Mouse (Mus musculus): ENCODE data around the gene Gga1. TPM values are rescaled to one million over a fixed set of nuclear protein-coding genes. Genes with fewer than 3 reads are reported as not detected.
A peak's percentile ranks its signal among the peaks of the same experiment; 100 is the strongest.

Gene Gga1
- polyA plus RNA-seq, 1 experiment from 2014 or later = 29.3 TPM

DNA sequence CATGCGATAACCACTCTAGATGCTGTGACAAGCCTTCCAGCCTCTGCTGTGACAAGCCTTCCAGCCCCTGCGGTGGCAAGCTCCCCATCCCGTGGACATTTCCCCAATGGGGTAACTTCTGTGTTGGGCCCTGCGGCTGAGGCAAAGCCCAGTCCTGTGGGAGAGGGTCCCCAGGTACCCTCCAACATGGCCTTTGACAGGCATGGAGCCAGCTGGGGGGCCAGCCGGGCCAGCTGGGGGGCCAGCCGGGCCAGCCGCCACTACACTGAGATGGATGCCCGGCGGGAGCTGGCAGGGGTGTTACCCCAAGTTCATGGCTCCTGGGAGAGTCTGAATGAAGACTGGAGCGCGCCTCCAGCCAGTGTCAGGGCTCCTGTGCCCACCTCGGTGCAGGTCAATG is 27.5 kb upstream of the Gga1 start:
- Histone ChIP-seq H3K9ac (ENCODE audit: low read depth, low read length) (no peak overlapping the region), H3K4me2 (no peak overlapping the region), H3K9me3 (replicated peaks; ENCODE audit: control insufficient read depth, low read length) (no peaks in the 10 kb centered on the region), H3K4me3 (ENCODE audit: low read depth, low read length) (no peak overlapping the region), H3K4me1 (ENCODE audit: control insufficient read depth, insufficient read depth, low read length) (peaks cover 46% of the 10 kb centered on the region), H3K27ac (ENCODE audit: low read depth, low read length) (no peak overlapping the region), H3K27me3 (ENCODE audit: control insufficient read depth, insufficient read depth, low read length) (0 out of 2 replicates have a peak, but pooled peaks cover 2% of the 10 kb centered on the region), H3K36me3 (ENCODE audit: control insufficient read depth, insufficient read depth, low read length) (no peaks in the 10 kb centered on the region; the same call in 1 of the 2 replicates)
- no peak for ATAC-seq (replicated peaks; ENCODE audit: insufficient number of reproducible peaks, low FRiP score, low TSS enrichment)
- WGBS (ENCODE audit: insufficient replicate concordance) = 81% methylated on average over 12 of the region's 12 CpGs

DNA sequence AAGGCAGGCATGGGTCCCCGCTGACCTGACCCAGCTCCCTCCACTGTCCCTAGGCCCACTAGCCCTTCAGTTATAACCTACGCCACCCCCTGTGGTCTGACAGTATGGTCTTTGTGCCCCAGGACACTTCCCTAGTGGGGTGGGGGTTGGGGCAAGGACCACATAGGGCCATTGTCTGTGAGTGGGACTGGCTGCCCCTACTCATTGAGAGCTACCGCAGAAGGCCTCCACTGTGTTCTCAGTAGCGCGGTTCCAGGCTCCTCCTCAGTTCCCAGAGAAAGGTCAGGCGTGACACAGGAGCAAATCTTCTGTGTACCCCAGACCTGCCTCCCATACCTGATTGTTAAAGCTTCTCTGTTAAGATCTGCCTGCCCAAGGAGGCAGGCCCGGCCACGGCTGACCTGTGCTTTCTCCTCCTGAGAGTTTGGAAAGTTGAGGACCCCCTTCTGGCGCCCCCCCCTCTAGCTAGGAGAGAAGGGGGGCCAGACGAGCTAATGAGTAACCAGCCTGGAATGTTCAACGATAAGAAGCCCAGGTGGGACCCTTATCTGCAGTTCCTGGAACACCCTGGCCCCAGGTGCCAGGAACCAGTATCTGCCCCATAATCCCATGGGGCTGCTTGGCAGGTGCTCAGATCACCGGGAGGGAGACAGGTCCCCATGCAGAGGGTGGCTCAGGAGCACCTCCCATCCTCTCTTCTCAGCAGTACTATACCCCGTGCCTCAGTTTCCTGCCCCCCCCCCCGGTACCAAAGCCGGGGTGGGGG is 26.7 kb upstream of the Gga1 start:
- 0 out of 2 replicates have a peak, but pooled peaks cover 2% of the 10 kb centered on the region for H3K27me3 ChIP-seq (ENCODE audit: control insufficient read depth, insufficient read depth, low read length)
- H3K27ac ChIP-seq (ENCODE audit: low read depth, low read length) = no peak overlapping the region
- H3K36me3 ChIP-seq (ENCODE audit: control insufficient read depth, insufficient read depth, low read length) = no peaks in the 10 kb centered on the region; the same call in 1 of the 2 replicates
- no peaks in the 10 kb centered on the region for H3K9me3 ChIP-seq (replicated peaks; ENCODE audit: control insufficient read depth, low read length)
- no peak overlapping the region for H3K4me3 ChIP-seq (ENCODE audit: low read depth, low read length)
- H3K4me2 ChIP-seq = no peak overlapping the region
- 64% methylated on average over 14 of the region's 15 CpGs for WGBS (ENCODE audit: insufficient replicate concordance)
- no peak for ATAC-seq (replicated peaks; ENCODE audit: insufficient number of reproducible peaks, low FRiP score, low TSS enrichment)
- peaks cover 38% of the 10 kb centered on the region for H3K4me1 ChIP-seq (ENCODE audit: control insufficient read depth, insufficient read depth, low read length)
- H3K9ac ChIP-seq (ENCODE audit: low read depth, low read length) = no peak overlapping the region

DNA sequence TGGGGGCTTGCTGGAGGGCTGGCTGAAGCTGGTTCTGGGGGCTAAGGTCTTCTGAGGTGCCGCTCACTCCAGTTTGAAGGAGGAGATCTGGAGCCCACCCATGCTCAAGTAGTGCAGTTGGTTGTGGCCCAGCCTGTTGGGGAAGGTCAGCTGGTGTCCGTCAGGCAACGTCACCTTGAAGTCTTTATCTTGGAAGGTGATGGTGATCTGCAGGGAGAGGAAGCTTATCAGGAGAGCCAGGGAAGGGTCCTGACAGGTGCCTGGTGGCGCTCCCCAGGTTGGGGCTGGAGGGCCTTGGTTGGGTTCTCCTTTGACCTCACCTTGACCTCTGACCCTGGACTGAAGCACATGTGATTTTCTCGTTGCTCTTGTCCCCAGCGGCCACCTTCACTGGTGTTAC is 26.0 kb upstream of the Gga1 start:
- Histone ChIP-seq H3K36me3 (ENCODE audit: control insufficient read depth, insufficient read depth, low read length) (no peaks in the 10 kb centered on the region; the same call in 1 of the 2 replicates), H3K27me3 (ENCODE audit: control insufficient read depth, insufficient read depth, low read length) (0 out of 2 replicates have a peak, but pooled peaks cover 2% of the 10 kb centered on the region), H3K4me1 (ENCODE audit: control insufficient read depth, insufficient read depth, low read length) (peaks cover 31% of the 10 kb centered on the region), H3K27ac (ENCODE audit: low read depth, low read length) (no peak overlapping the region), H3K4me2 (no peak overlapping the region), H3K4me3 (ENCODE audit: low read depth, low read length) (no peak overlapping the region), H3K9me3 (replicated peaks; ENCODE audit: control insufficient read depth, low read length) (no peaks in the 10 kb centered on the region), H3K9ac (ENCODE audit: low read depth, low read length) (no peak overlapping the region)
- WGBS (ENCODE audit: insufficient replicate concordance) = 37% methylated on average over 6 of the region's 6 CpGs
- ATAC-seq (replicated peaks; ENCODE audit: insufficient number of reproducible peaks, low FRiP score, low TSS enrichment) = no peak

DNA sequence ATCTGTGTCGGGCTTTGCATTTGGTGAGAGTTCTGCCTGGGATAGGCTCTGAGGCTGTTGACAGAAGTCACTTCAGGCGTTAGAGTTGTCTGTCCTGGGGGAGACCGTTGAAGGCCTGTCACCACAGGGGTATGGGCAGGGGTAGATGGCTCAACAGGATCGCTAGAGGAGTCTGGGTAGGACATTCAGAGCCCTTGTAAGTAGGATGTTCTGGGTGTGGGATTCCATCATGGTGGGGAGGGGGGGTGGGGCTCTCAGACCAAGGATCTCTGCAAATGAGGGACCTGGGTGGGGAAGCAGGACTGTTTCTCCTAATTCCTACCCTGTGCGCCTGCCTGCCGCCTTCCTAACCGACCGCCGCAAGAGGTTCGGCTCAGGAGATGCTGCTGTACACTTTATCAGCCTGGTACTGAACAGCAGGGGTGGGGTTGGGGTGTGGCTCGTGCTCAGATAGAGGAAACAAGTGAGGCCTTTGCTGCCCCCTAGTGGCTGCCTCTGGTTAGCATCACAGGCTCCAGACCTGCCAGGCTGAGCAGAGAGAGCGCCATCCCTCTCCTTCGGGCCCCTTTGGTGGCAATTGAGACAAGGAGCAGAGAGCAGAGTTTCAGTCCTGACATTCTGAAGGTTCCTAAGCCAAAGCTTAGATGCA is 25.4 kb upstream of the Gga1 start:
- Histone ChIP-seq H3K9me3 (replicated peaks; ENCODE audit: control insufficient read depth, low read length) (no peaks in the 10 kb centered on the region), H3K9ac (ENCODE audit: low read depth, low read length) (no peak overlapping the region), H3K36me3 (ENCODE audit: control insufficient read depth, insufficient read depth, low read length) (no peaks in the 10 kb centered on the region; the same call in 1 of the 2 replicates), H3K4me3 (ENCODE audit: low read depth, low read length) (no peak overlapping the region), H3K4me2 (peak overlapping the region; percentile 21; the same call in 1 of the 2 replicates), H3K27ac (ENCODE audit: low read depth, low read length) (no peak overlapping the region), H3K27me3 (ENCODE audit: control insufficient read depth, insufficient read depth, low read length) (0 out of 2 replicates have a peak, but pooled peaks cover 2% of the 10 kb centered on the region), H3K4me1 (ENCODE audit: control insufficient read depth, insufficient read depth, low read length) (peaks cover 26% of the 10 kb centered on the region)
- ATAC-seq (replicated peaks; ENCODE audit: insufficient number of reproducible peaks, low FRiP score, low TSS enrichment) = peak; percentile 47; the same call in 1 of the 2 replicates
- 8% methylated on average over 13 of the region's 13 CpGs for WGBS (ENCODE audit: insufficient replicate concordance)

DNA sequence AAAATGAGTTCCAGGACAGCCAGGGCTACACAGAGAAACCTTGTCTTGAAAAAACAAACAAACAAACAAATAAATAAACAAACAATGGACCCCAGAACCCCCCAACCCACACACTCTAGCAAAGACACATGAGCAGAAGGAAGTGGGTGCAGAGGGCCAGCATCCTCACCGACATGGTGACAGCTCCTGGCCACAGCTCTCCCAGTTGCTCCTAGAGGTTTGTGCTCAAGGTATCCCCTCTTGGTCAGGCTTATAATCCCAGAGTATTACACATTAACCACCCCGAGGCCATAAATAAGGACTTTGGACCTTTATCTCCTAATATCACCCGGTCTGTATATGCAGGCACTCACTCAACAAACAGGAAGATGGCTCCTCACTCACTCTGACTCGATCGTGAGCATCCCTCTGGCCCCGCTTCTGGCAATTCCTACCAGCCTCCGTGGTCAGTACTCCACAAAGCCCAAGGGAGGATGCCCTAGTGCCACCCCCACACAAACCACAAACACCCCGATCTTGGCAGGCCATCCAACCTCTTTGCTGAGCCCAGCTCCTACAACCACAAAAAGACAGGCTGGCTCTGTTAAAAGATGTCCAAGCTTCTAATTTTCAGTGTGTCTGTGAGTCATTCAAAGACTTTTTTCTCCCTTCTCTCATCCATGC is 21.6 kb upstream of the Gga1 start, which contains the start of gene Lgals2:
Lgals2 (minus strand) TSS at position 227 of the 663 bp plus-strand sequence.
- Histone ChIP-seq H3K9me3 (replicated peaks; ENCODE audit: control insufficient read depth, low read length) (no peaks in the 10 kb centered on the region), H3K27me3 (ENCODE audit: control insufficient read depth, insufficient read depth, low read length) (no peaks in the 10 kb centered on the region), H3K4me2 (no peak within 1 kb of the TSS), H3K27ac (ENCODE audit: low read depth, low read length) (no peak within 1 kb of the TSS), H3K36me3 (ENCODE audit: control insufficient read depth, insufficient read depth, low read length) (no peaks in the 10 kb centered on the region), H3K4me3 (ENCODE audit: low read depth, low read length) (no peak within 1 kb of the TSS), H3K9ac (ENCODE audit: low read depth, low read length) (no peak within 1 kb of the TSS), H3K4me1 (ENCODE audit: control insufficient read depth, insufficient read depth, low read length) (peaks cover 17% of the 10 kb centered on the region)
- no peak for ATAC-seq (replicated peaks; ENCODE audit: insufficient number of reproducible peaks, low FRiP score, low TSS enrichment)
- 65% methylated on average over 8 of the region's 8 CpGs for WGBS (ENCODE audit: insufficient replicate concordance)

DNA sequence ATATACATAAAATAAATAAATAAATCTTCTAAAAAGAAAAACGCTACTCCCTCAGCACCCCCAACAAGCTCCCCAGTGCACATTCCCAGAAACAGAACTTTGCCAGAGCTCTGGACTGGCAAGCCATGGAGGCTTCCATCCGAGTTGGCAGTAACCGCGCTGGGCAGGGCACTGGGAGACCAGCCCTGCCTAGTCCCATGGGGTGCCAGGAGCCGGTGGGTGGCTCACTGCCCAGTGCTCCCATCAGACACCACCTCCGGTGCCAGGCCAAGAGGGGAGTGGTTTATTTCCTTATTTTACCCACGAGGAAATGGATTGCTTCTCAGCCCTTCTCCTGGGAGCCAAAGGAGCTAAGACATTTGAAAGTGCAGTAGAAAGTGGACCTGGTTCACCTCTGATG is 20.0 kb upstream of the Gga1 start:
- H3K36me3 ChIP-seq (ENCODE audit: control insufficient read depth, insufficient read depth, low read length) = no peaks in the 10 kb centered on the region
- WGBS (ENCODE audit: insufficient replicate concordance) = 81% methylated on average over 7 of the region's 7 CpGs

DNA sequence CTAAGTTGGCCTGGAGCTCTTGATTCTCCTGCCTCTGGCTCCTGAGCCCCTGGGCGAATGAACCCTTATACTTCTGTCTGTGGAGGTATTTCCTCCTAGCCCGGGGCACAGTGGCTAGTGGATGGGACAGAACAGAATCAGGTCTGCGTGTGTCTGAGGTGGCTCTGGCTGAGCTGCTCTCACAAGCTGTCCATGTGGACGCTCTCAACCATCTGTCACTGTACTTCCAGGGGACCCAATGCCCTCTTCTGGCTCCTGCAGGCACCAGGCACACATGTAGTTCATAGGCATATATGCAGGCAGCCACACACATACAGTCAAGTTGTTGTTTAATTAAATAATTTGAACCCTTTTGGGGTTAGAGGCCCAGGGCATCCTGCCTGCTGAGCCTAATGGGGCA is 17.7 kb upstream of the Gga1 start:
- H3K4me1 ChIP-seq (ENCODE audit: control insufficient read depth, insufficient read depth, low read length) = 0 out of 2 replicates have a peak, but pooled peaks cover 7% of the 10 kb centered on the region
- no peak overlapping the region for H3K9ac ChIP-seq (ENCODE audit: low read depth, low read length)
- H3K27ac ChIP-seq (ENCODE audit: low read depth, low read length) = no peak overlapping the region
- ATAC-seq (replicated peaks; ENCODE audit: insufficient number of reproducible peaks, low FRiP score, low TSS enrichment) = no peak
- H3K9me3 ChIP-seq (replicated peaks; ENCODE audit: control insufficient read depth, low read length) = no peaks in the 10 kb centered on the region
- WGBS (ENCODE audit: insufficient replicate concordance) = 66% methylated on average over 4 of the region's 4 CpGs
- no peaks in the 10 kb centered on the region for H3K27me3 ChIP-seq (ENCODE audit: control insufficient read depth, insufficient read depth, low read length)
- no peak overlapping the region for H3K4me2 ChIP-seq
- H3K4me3 ChIP-seq (ENCODE audit: low read depth, low read length) = no peak overlapping the region
- no peaks in the 10 kb centered on the region for H3K36me3 ChIP-seq (ENCODE audit: control insufficient read depth, insufficient read depth, low read length)

More for the DNA sequence above, 20.0 kb upstream of the Gga1 start:
- H3K27ac ChIP-seq (ENCODE audit: low read depth, low read length) = no peak overlapping the region
- no peak overlapping the region for H3K4me2 ChIP-seq
- H3K4me3 ChIP-seq (ENCODE audit: low read depth, low read length) = no peak overlapping the region
- H3K4me1 ChIP-seq (ENCODE audit: control insufficient read depth, insufficient read depth, low read length) = 0 out of 2 replicates have a peak, but pooled peaks cover 4% of the 10 kb centered on the region
- no peaks in the 10 kb centered on the region for H3K27me3 ChIP-seq (ENCODE audit: control insufficient read depth, insufficient read depth, low read length)
- no peaks in the 10 kb centered on the region for H3K9me3 ChIP-seq (replicated peaks; ENCODE audit: control insufficient read depth, low read length)
- no peak for ATAC-seq (replicated peaks; ENCODE audit: insufficient number of reproducible peaks, low FRiP score, low TSS enrichment)
- no peak overlapping the region for H3K9ac ChIP-seq (ENCODE audit: low read depth, low read length)

DNA sequence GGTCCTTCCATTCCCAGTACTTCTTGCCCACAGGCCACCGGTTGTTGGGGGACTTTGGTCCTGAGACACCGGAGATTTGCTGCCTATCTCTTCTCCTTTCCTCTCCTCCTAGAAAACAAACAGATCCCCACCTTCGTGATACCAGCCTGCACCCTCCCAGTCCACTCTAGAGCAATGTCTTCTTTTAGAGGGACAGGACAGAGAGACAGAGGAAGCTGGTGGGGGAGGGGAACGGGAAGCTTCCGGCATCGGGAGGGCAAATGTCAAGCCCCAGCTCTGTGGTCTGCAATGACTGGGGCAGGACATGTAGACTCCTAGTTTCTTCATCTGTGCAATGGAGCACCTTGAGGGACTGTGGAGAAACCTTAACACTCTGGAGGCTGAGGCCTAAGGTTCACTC is 17.3 kb upstream of the Gga1 start:
- no peak for ATAC-seq (replicated peaks; ENCODE audit: insufficient number of reproducible peaks, low FRiP score, low TSS enrichment)
- Histone ChIP-seq H3K4me1 (ENCODE audit: control insufficient read depth, insufficient read depth, low read length) (0 out of 2 replicates have a peak, but pooled peaks cover 7% of the 10 kb centered on the region), H3K27me3 (ENCODE audit: control insufficient read depth, insufficient read depth, low read length) (no peaks in the 10 kb centered on the region), H3K36me3 (ENCODE audit: control insufficient read depth, insufficient read depth, low read length) (no peaks in the 10 kb centered on the region), H3K4me3 (ENCODE audit: low read depth, low read length) (no peak overlapping the region), H3K4me2 (no peak overlapping the region), H3K9ac (ENCODE audit: low read depth, low read length) (no peak overlapping the region), H3K9me3 (replicated peaks; ENCODE audit: control insufficient read depth, low read length) (no peaks in the 10 kb centered on the region), H3K27ac (ENCODE audit: low read depth, low read length) (no peak overlapping the region)
- 33% methylated on average over 6 of the region's 6 CpGs for WGBS (ENCODE audit: insufficient replicate concordance)

All from heart, embryonic 11.5 days (tissue).